Mouse (Mus musculus) embryonic facial prominence, embryonic 14.5 days (tissue): ENCODE data around the gene Arel1. TPM values are rescaled to one million over a fixed set of nuclear protein-coding genes. Genes with fewer than 3 reads are reported as not detected.

ENCODE experiments used
- ATAC-seq: fragments of 200-750 bp; cut with Nextera tagmentation; 2 replicates; pipeline ENCODE4 v1.8.0; 2017; ENCODE audit warnings: low read depth, moderate number of reproducible peaks, moderate TSS enrichment
- DNase-seq: peaks from one replicate; pipeline ENCODE4 v3.0.0-alpha.2; 2015; ENCODE audit warnings: low spot score
- H3K27ac ChIP-seq: fragments of 300-500 bp; sonication (generic); replicated peaks from 2 replicates; pipeline ENCODE4 v1.5.1; 2014; ENCODE audit warnings: low read depth, mild to moderate bottlenecking, low read length, moderate library complexity
- H3K27me3 ChIP-seq: fragments of 300-500 bp; sonication (generic); replicated peaks from 2 replicates; pipeline ENCODE4 v1.6.1; 2014; ENCODE audit warnings: low read length; ENCODE audit not compliant: control insufficient read depth, insufficient read depth
- H3K36me3 ChIP-seq: fragments of 300-500 bp; sonication (generic); 2 replicates; pipeline ENCODE4 v1.6.1; 2014; ENCODE audit warnings: low read length, mixed read lengths; ENCODE audit not compliant: control insufficient read depth, insufficient read depth
- H3K4me1 ChIP-seq: fragments of 300-500 bp; sonication (generic); 2 replicates; pipeline ENCODE4 v1.6.1; 2014; ENCODE audit warnings: antibody characterized with exemption, low read length; ENCODE audit not compliant: control insufficient read depth, insufficient read depth
- H3K4me2 ChIP-seq: fragments of 300-500 bp; sonication (generic); 2 replicates; pipeline ENCODE4 v1.6.1; 2014; ENCODE audit warnings: low read depth, mild to moderate bottlenecking, low read length, moderate library complexity, mixed read lengths
- H3K4me3 ChIP-seq: fragments of 300-500 bp; sonication (generic); 2 replicates; pipeline ENCODE4 v1.5.1; 2014; ENCODE audit warnings: low read depth, mild to moderate bottlenecking, low read length
- H3K9ac ChIP-seq: fragments of 300-500 bp; sonication (generic); 2 replicates; pipeline ENCODE4 v1.6.1; 2014; ENCODE audit warnings: low read depth, mild to moderate bottlenecking, low read length, moderate library complexity, mixed read lengths
- H3K9me3 ChIP-seq: fragments of 300-500 bp; sonication (generic); 2 replicates; pipeline ENCODE4 v1.6.1; 2016; ENCODE audit warnings: low read length; ENCODE audit not compliant: control insufficient read depth
- WGBS: fragments of 180-500 bp; shearing (Covaris S2); extraction: QIAGEN DNeasy Blood & Tissue Kit; methylation state at CpG from one replicate; pipeline ENCODE4 v1.1.7; 2014; 5-methylcytosine and 5-hydroxymethylcytosine counted together
- polyA plus RNA-seq: library from polyadenylated mRNA; unstranded; fragments of >200 nt; fragmentation: Nextera tagmentation; extraction: Ambion mirVana; gene quantifications from 2 replicates; pipeline ENCODE4 v1.2.1, GENCODE M21; 2014

The Arel1 gene
- polyA plus RNA-seq, 1 experiment from 2014 or later = 15.6 TPM

DNA sequence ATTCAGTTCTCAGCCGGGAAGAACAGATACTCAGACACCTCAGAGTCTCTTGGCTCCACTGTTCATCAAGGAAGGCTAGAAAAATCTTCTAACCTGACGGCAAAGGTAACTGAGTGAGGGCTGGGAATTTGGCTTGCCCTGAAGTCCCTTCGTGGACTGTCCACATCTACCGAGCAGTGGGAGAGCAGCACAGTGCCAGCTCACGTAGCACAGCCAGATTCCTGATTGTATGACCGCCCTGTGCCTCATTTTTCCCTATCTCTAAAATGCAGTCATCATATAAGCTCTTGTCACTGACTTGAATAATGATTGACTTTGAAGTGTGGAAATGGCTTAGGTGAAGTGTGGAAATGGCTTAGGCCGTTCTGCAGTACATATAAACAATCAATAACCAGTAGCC, 66.3 kb downstream of the Arel1 start:
- no peak overlapping the region for H3K4me3 ChIP-seq
- no peak overlapping the region for H3K27ac ChIP-seq
- H3K4me2 ChIP-seq = no peak overlapping the region
- ATAC-seq = no peak
- peaks cover 14% of the 10 kb centered on the region for H3K4me1 ChIP-seq
- H3K36me3 ChIP-seq = no peaks in the 10 kb centered on the region
- no peak overlapping the region for H3K9ac ChIP-seq
- no peak for DNase-seq
- H3K27me3 ChIP-seq = no peaks in the 10 kb centered on the region
- 76% methylated on average over 7 of the region's 7 CpGs for WGBS
- no peaks in the 10 kb centered on the region for H3K9me3 ChIP-seq

DNA sequence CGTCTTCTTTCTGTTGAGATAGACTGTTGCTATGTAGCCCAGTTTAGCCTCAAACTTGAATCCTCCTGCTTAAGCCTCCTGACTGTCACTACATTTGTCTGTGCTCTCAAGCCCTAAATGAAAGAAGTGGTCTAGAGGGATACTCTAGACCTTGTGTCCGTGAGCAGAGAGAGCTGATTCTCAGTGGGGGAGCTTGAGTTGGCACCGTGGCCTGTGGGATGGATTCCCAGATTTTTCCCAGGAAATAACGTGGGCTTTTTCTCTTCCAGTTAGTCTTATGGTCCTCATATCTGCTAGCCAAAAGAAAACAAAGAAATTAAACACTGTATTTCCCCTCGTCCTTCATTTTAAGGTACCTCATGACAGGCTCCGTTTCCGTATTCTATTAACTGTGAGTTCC, 70.4 kb downstream of the Arel1 start:
- Histone ChIP-seq H3K9me3 (no peaks in the 10 kb centered on the region), H3K36me3 (no peaks in the 10 kb centered on the region), H3K9ac (no peak overlapping the region), H3K27me3 (no peaks in the 10 kb centered on the region), H3K4me1 (no peaks in the 10 kb centered on the region; the same call in 1 of the 2 replicates), H3K4me3 (no peak overlapping the region), H3K4me2 (no peak overlapping the region), H3K27ac (no peak overlapping the region)
- 71% methylated on average over 7 of the region's 7 CpGs for WGBS
- no peak for ATAC-seq
- DNase-seq = no peak

DNA sequence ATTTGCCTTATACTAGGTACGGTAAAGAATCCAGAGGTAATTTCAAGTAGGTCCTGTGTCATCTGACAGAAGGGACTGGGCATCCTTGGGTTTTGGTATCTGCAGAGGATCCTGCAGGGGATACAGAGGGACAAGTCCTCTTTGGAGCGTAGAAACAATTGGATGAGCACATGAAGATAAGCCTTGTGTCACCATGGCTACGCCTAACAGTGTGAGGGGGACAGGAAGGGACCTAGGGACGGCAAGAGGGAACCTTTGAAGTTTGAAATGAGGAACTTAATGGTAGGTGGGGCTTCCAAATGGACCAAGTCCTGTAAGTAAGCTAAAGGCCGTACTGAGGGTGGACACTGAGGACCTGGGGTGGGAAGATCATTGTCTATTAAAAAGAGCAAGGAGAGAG, 73.4 kb downstream of the Arel1 start:
- Histone ChIP-seq H3K27ac (no peak overlapping the region), H3K9ac (no peak overlapping the region), H3K27me3 (no peaks in the 10 kb centered on the region), H3K36me3 (no peaks in the 10 kb centered on the region), H3K4me3 (no peak overlapping the region), H3K4me2 (no peak overlapping the region), H3K9me3 (no peaks in the 10 kb centered on the region), H3K4me1 (no peaks in the 10 kb centered on the region; the same call in 1 of the 2 replicates)
- ATAC-seq (no peak), DNase-seq (no peak)
- WGBS = 71% methylated on average over 5 of the region's 5 CpGs

DNA sequence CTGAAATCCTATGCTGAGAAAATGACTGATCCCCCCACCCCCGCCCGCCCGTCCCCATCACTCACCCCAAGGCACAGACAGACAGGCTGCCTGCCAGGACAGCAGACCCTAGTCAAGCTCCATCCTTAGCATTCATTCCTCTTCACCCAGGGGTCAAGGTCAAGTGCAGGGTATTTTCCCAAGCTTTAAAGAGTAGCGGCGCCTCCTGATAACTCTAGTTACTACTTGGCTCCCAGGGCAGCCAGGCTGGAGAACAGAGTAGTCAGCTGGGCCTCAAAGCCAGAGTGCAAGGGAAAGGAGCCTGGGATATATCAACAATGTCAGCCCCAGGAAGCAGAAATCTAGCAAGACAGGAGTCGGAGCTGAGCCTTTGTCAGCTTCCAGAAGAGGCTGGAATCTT, 74.5 kb downstream of the Arel1 start:
- Histone ChIP-seq H3K27me3 (no peaks in the 10 kb centered on the region), H3K4me2 (no peak overlapping the region), H3K9me3 (no peaks in the 10 kb centered on the region), H3K4me1 (no peaks in the 10 kb centered on the region; the same call in 1 of the 2 replicates), H3K4me3 (no peak overlapping the region), H3K27ac (no peak overlapping the region), H3K36me3 (no peaks in the 10 kb centered on the region), H3K9ac (no peak overlapping the region)
- no peak for ATAC-seq
- 67% methylated on average over 6 of the region's 6 CpGs for WGBS
- DNase-seq = no peak

DNA sequence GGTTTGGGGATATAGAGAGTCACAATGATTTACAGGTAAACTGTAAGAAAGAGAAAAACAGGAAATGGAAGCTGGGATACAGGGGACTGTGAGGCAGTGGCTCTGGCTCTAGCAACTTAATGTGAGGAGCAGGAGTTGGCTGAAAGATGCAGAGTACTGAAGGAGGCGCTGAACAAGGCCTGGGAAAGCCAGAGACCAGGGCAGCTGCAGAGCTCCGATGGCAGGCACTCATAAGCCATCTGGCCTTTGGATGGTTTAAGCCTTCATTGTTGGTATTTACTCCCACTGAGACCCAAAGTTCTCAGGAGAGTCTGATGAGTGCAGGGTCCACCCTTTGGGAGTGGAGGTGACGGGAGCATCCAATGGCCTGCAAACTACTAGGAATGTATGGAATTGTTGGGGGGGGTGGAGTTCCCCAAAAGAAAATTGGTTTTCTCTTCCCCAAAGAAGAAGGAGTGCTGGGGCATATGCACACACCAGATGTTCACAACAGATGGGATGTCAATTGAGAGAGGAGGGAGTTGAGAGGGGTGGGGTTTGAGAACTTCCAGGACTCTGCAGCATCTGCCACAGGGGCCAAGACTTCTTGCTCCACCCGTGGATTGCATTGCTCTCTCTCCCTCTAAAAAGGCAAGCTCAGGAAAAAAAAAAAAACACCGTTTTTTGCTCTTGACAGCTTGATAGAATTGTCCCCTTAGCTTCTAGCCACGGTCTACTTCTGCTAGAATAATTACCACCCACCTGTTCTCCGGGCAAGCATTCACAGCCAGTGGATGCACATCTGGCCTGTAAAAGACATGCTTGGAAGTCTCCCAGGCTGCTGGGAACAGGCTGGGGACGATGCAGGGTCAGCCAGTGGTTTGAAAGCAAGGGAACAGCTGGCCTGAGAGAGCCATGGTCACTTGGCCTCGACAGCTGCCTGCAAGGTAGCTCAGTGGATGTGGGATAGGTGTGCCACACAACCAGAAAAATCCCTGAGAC, 76.8 kb downstream of the Arel1 start:
- peak; percentile 75 for DNase-seq
- ATAC-seq = peak; percentile 79; the same call in 1 of the 2 replicates
- WGBS = 38% methylated on average over 9 of the region's 9 CpGs
- Histone ChIP-seq H3K9me3 (no peaks in the 10 kb centered on the region), H3K9ac (no peak overlapping the region), H3K4me3 (no peak overlapping the region), H3K4me1 (no peaks in the 10 kb centered on the region; the same call in 1 of the 2 replicates), H3K27ac (no peak overlapping the region), H3K36me3 (no peaks in the 10 kb centered on the region), H3K27me3 (no peaks in the 10 kb centered on the region), H3K4me2 (no peak overlapping the region)

DNA sequence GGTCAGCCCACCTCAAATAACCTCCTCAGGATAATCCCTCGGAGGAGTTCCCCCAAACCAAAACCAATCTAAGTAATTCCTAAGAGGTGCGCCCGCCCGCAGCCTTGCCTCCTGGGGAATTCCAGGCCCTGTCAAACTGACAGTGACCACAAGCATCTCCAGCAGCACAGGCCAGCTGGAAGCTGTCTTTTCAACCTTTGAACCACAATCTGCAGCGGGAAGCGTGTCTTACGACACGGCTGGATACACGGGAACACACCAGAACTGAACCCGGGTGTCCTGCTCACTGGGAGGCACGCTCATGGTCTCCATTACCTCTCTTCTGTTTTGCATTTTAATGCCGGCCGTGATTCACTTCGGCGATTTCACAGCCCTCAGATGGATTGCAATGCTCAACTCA, 80.4 kb downstream of the Arel1 start:
- no peak overlapping the region for H3K9ac ChIP-seq
- DNase-seq = no peak
- WGBS = 56% methylated on average over 15 of the region's 15 CpGs
- no peak overlapping the region for H3K27ac ChIP-seq
- no peak overlapping the region for H3K4me3 ChIP-seq
- H3K4me2 ChIP-seq = no peak overlapping the region
- H3K4me1 ChIP-seq = no peaks in the 10 kb centered on the region; the same call in 1 of the 2 replicates
- ATAC-seq = no peak
- no peaks in the 10 kb centered on the region for H3K27me3 ChIP-seq
- H3K36me3 ChIP-seq = no peaks in the 10 kb centered on the region
- H3K9me3 ChIP-seq = no peaks in the 10 kb centered on the region

DNA sequence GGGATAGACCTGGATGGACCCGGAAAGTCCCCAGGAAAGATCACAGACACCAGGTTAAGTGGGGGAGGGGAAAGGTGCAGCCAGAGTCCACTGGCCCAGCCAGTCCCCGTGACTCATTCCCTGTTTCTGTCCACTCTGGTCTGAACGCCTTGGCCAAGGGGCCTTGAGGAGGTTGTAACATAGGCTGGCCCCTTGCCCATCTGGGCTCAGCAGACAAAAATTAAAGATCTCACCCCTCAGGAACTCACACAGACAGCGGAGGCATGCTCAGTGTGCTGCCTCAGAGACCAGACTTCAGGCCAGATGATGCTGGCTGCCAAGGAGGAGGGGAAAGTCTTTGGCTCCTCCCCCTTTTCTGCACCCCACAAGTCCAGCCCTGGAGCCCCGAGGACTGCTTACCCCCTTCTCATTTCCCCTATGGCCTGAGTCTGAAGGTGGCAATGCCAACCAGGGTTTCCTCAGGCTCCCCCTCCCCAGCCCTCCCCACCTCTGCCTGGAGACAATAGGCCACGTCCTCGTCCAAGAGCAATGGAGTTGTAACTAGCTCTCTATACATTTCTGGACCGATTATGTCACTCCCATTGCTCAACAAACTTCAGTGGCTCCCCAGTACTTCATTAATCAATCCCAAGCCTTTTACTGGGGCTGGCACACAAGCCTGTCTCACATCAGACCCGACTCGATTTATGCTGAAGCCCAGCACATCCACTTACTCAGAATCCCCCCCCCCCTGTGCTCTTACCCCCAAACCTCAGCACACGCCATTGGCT, 85.4 kb downstream of the Arel1 start:
- no peak overlapping the region for H3K4me3 ChIP-seq
- H3K9me3 ChIP-seq = no peaks in the 10 kb centered on the region
- no peaks in the 10 kb centered on the region for H3K27me3 ChIP-seq
- no peaks in the 10 kb centered on the region for H3K36me3 ChIP-seq
- peaks cover 4% of the 10 kb centered on the region; the same call in 1 of the 2 replicates for H3K4me1 ChIP-seq
- H3K27ac ChIP-seq = no peak overlapping the region
- DNase-seq = no peak
- WGBS = 62% methylated on average over 11 of the region's 11 CpGs
- no peak for ATAC-seq
- H3K9ac ChIP-seq = no peak overlapping the region
- no peak overlapping the region for H3K4me2 ChIP-seq

DNA sequence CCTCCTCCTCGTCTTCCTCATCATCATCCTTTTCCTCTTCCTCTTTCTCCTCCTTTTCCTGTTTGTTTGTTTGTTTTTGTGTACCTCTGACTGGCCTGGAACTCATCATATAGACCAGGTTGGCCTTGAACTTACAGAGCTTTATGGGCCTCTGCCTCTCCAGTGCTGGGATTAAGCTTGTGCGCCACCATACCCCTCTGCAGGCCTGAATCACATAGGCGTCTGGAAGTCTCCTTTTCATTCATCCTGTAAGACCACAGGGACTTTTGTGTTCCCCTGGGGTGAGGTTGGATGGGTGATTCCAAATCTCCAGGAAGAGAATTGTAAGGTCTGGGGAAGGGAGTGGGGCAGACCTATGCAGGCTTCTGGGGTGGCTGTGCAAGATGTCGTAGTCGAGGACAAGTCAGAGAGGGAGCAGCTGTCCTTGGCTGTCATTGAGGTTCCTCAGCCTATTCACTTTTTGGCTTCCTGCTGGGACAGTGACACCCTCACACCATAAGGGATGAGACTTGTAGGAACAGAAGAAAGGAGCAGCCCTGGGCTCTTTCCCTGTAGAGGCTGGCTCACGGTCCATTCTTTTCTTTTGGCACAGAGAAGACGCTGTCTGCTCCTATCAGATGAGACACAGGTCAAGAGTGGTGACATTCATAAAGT, 86.2 kb downstream of the Arel1 start:
- H3K9me3 ChIP-seq = no peaks in the 10 kb centered on the region
- no peak overlapping the region for H3K4me2 ChIP-seq
- no peaks in the 10 kb centered on the region for H3K36me3 ChIP-seq
- WGBS = 88% methylated on average over 7 of the region's 7 CpGs
- no peak overlapping the region for H3K9ac ChIP-seq
- no peaks in the 10 kb centered on the region for H3K27me3 ChIP-seq
- DNase-seq (no peak), ATAC-seq (no peak)
- peaks cover 4% of the 10 kb centered on the region; the same call in 1 of the 2 replicates for H3K4me1 ChIP-seq
- H3K27ac ChIP-seq = no peak overlapping the region
- no peak overlapping the region for H3K4me3 ChIP-seq
